Mouse (Mus musculus) hindbrain, embryonic 16.5 days (tissue): ENCODE data around the gene Pigc. TPM values are rescaled to one million over a fixed set of nuclear protein-coding genes. Genes with fewer than 3 reads are reported as not detected.
A peak's percentile ranks its signal among the peaks of the same experiment; 100 is the strongest.

ENCODE experiments used
- ATAC-seq: fragments of 200-750 bp; cut with Nextera tagmentation; 2 replicates; pipeline ENCODE4 v1.8.0; 2017; ENCODE audit warnings: moderate TSS enrichment, moderate library complexity
- H3K27ac ChIP-seq: fragments of 300-500 bp; sonication (generic); 2 replicates; pipeline ENCODE4 v1.5.1; 2014; ENCODE audit warnings: low read depth, mild to moderate bottlenecking, control low read depth, low read length, moderate library complexity
- H3K27me3 ChIP-seq: fragments of 300-500 bp; sonication (generic); replicated peaks from 2 replicates; pipeline ENCODE4 v1.6.1; 2014; ENCODE audit warnings: low read length; ENCODE audit not compliant: control insufficient read depth, insufficient read depth
- H3K36me3 ChIP-seq: fragments of 300-500 bp; sonication (generic); 2 replicates; pipeline ENCODE4 v1.6.1; 2014; ENCODE audit warnings: mild to moderate bottlenecking, low read length, moderate library complexity, mixed read lengths; ENCODE audit not compliant: control insufficient read depth, insufficient read depth
- H3K4me1 ChIP-seq: fragments of 300-500 bp; sonication (generic); 2 replicates; pipeline ENCODE4 v1.6.1; 2014; ENCODE audit warnings: low read depth, low read length; ENCODE audit not compliant: control insufficient read depth, insufficient read depth
- H3K4me2 ChIP-seq: fragments of 300-500 bp; sonication (generic); 2 replicates; pipeline ENCODE4 v1.6.1; 2014; ENCODE audit warnings: mild to moderate bottlenecking, low read length, control low read depth, moderate library complexity
- H3K4me3 ChIP-seq: fragments of 300-500 bp; sonication (generic); 2 replicates; pipeline ENCODE4 v1.5.1; 2014; ENCODE audit warnings: mild to moderate bottlenecking, low read length, control low read depth, moderate library complexity
- H3K9ac ChIP-seq: fragments of 300-500 bp; sonication (generic); 2 replicates; pipeline ENCODE4 v1.6.1; 2014; ENCODE audit warnings: low read depth, mild to moderate bottlenecking, control low read depth, low read length, moderate library complexity
- H3K9me3 ChIP-seq: fragments of 300-500 bp; sonication (generic); 2 replicates; pipeline ENCODE4 v1.6.1; 2014; ENCODE audit warnings: mild to moderate bottlenecking, low read length, moderate library complexity; ENCODE audit not compliant: control insufficient read depth
- WGBS: fragments of 180-500 bp; shearing (Covaris S2); extraction: QIAGEN DNeasy Blood & Tissue Kit; methylation state at CpG from one replicate; pipeline ENCODE4 v1.1.7; 2014; 5-methylcytosine and 5-hydroxymethylcytosine counted together
- polyA plus RNA-seq: library from polyadenylated mRNA; unstranded; fragments of >200 nt; fragmentation: Nextera tagmentation; extraction: Ambion mirVana; gene quantifications from 2 replicates; pipeline ENCODE4 v1.2.1, GENCODE M21; 2015

Gene Pigc
- polyA plus RNA-seq, 1 experiment from 2014 or later = 36.2 TPM

- H3K4me2 ChIP-seq = no peak overlapping the region
- WGBS = 26% methylated on average over 4 of the region's 4 CpGs
- H3K9ac ChIP-seq = no peak overlapping the region
- H3K4me1 ChIP-seq = no peaks in the 10 kb centered on the region; the same call in 1 of the 2 replicates
- 0 out of 2 replicates have a peak, but pooled peaks have one; percentile 27 for ATAC-seq
- H3K4me3 ChIP-seq = no peak overlapping the region
- no peak overlapping the region for H3K27ac ChIP-seq
- no peaks in the 10 kb centered on the region for H3K36me3 ChIP-seq
- H3K27me3 ChIP-seq = no peaks in the 10 kb centered on the region
- H3K9me3 ChIP-seq = no peaks in the 10 kb centered on the region
Measured at GRCm38 (mm10) chr1:161983979-161984566, 15.1 kb downstream of the Pigc start.

- H3K27ac ChIP-seq = no peak overlapping the region
- H3K4me2 ChIP-seq = no peak overlapping the region
- no peak for ATAC-seq
- H3K9me3 ChIP-seq = no peaks in the 10 kb centered on the region
- no peak overlapping the region for H3K9ac ChIP-seq
- no peaks in the 10 kb centered on the region for H3K4me1 ChIP-seq
- no peak overlapping the region for H3K4me3 ChIP-seq
- H3K27me3 ChIP-seq = no peaks in the 10 kb centered on the region
- no peaks in the 10 kb centered on the region for H3K36me3 ChIP-seq
- whole genome bisulfite sequencing = 59% methylated on average over 10 of the region's 10 CpGs
Measured at GRCm38 (mm10) chr1:161990684-161991578, 21.9 kb downstream of the Pigc start.

GRCm38 (mm10) chr1:161991846-161992245 is 22.9 kb downstream of the Pigc start:
- H3K4me2 ChIP-seq = no peak overlapping the region
- no peaks in the 10 kb centered on the region for H3K36me3 ChIP-seq
- 93% methylated on average over 11 of the region's 11 CpGs for WGBS
- H3K4me3 ChIP-seq = no peak overlapping the region
- no peak overlapping the region for H3K27ac ChIP-seq
- no peaks in the 10 kb centered on the region for H3K9me3 ChIP-seq
- H3K9ac ChIP-seq = no peak overlapping the region
- no peaks in the 10 kb centered on the region for H3K4me1 ChIP-seq
- no peak for ATAC-seq
- no peaks in the 10 kb centered on the region for H3K27me3 ChIP-seq

GRCm38 (mm10) chr1:161992389-161992788 is 23.4 kb downstream of the Pigc start:
- Histone ChIP-seq H3K4me1 (no peaks in the 10 kb centered on the region), H3K36me3 (no peaks in the 10 kb centered on the region), H3K27ac (no peak overlapping the region), H3K4me2 (no peak overlapping the region), H3K9ac (no peak overlapping the region), H3K9me3 (no peaks in the 10 kb centered on the region), H3K27me3 (no peaks in the 10 kb centered on the region), H3K4me3 (no peak overlapping the region)
- WGBS = 89% methylated on average over 7 of the region's 7 CpGs
- no peak for ATAC-seq

GRCm38 (mm10) chr1:161998781-161999180 is 29.8 kb downstream of the Pigc start:
- H3K9me3 ChIP-seq = no peaks in the 10 kb centered on the region

GRCm38 (mm10) chr1:161999338-161999737 is 30.4 kb downstream of the Pigc start:
- Histone ChIP-seq H3K36me3 (no peaks in the 10 kb centered on the region), H3K27me3 (no peaks in the 10 kb centered on the region), H3K4me3 (no peak overlapping the region), H3K9ac (peak overlapping the region; percentile 12; the same call in 1 of the 2 replicates), H3K4me2 (no peak overlapping the region), H3K4me1 (peaks cover 5% of the 10 kb centered on the region; the same call in 1 of the 2 replicates), H3K27ac (peak overlapping the region; percentile 13; the same call in 1 of the 2 replicates), H3K9me3 (no peaks in the 10 kb centered on the region)
- no peak for ATAC-seq
- WGBS = 44% methylated on average over 5 of the region's 5 CpGs

More at GRCm38 (mm10) chr1:161998781-161999180, 29.8 kb downstream of the Pigc start:
- Histone ChIP-seq H3K4me3 (no peak overlapping the region), H3K4me2 (no peak overlapping the region), H3K27ac (no peak overlapping the region), H3K9ac (no peak overlapping the region), H3K27me3 (no peaks in the 10 kb centered on the region), H3K4me1 (peaks cover 5% of the 10 kb centered on the region; the same call in 1 of the 2 replicates), H3K36me3 (no peaks in the 10 kb centered on the region)
- no peak for ATAC-seq
- WGBS = 77% methylated on average over 4 of the region's 4 CpGs

GRCm38 (mm10) chr1:161999882-162000371 is 30.9 kb downstream of the Pigc start:
- H3K4me3 ChIP-seq = no peak overlapping the region
- H3K27me3 ChIP-seq = no peaks in the 10 kb centered on the region
- H3K36me3 ChIP-seq = no peaks in the 10 kb centered on the region
- H3K9me3 ChIP-seq = no peaks in the 10 kb centered on the region
- ATAC-seq = peak; percentile 95
- H3K4me1 ChIP-seq = peaks cover 8% of the 10 kb centered on the region
- peak overlapping the region; percentile 21 for H3K27ac ChIP-seq
- WGBS = 0% methylated on average over 4 of the region's 4 CpGs
- H3K9ac ChIP-seq = no peak overlapping the region
- H3K4me2 ChIP-seq = peak overlapping the region; percentile 40

GRCm38 (mm10) chr1:162001328-162001727 is 32.3 kb downstream of the Pigc start:
- H3K9me3 ChIP-seq = no peaks in the 10 kb centered on the region
- peaks cover 12% of the 10 kb centered on the region for H3K4me1 ChIP-seq
- H3K9ac ChIP-seq = no peak overlapping the region
- 64% methylated on average over 8 of the region's 8 CpGs for WGBS
- H3K36me3 ChIP-seq = no peaks in the 10 kb centered on the region
- H3K27ac ChIP-seq = no peak overlapping the region
- no peak for ATAC-seq
- H3K27me3 ChIP-seq = no peaks in the 10 kb centered on the region
- no peak overlapping the region for H3K4me2 ChIP-seq
- no peak overlapping the region for H3K4me3 ChIP-seq
